Mouse (Mus musculus): ENCODE results near the gene Rassf2. TPM values are rescaled to one million over a fixed set of nuclear protein-coding genes. Genes with fewer than 3 reads are reported as not detected.

Rassf2 gene
- polyA plus RNA-seq, 2 experiments: 1.2 to 1.9 TPM

DNA sequence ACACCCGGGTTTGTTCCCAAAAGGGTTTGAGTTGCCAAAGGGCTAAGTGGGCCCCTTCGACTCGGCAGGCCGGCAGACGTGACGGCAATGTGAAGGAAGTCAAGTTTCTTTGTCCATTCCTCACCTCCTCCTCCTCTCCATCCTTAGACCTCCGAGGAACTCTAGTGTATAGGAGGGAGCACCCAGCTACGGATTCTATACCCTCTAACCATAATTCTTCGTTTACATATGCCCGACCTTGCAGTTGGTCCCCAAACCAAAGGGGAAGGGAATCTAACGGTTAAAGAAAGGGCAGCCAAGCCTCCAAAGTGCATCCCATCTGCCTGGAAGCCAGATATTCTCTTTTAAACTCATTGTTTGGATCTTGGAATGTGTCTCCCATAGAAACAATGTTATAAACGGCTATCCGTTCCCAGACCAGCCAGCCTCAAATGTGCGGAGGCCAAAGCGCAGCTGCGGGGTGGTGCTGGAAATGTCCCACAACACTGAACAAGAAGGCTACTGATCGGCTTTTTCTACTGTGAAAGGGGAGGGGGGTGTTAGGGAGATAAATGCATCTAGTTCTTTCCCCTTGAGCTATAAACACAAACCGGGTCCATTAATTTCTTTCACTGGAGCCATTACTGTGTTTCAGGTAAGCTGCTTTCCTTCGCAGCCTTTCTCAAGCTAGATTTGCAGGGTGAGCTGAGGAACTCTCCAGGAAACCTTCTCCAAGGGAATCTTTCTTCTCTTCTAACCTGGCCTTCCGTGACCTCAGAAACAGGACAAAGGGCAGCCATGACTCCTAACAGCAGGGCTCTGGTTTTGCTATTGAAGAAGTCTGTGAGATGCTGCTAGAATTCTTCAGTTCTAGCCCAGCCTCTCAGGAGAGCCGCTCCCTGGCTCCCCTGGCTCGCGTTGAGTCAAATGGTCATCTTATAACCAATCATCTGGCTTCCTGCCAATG is 633 bp upstream of the Rassf2 start:
- TF ChIP-seq EP300 (IDR thresholded peaks at IDR 0.05; ENCODE audit: low read depth): no peak
- TF ChIP-seq CTCF (IDR thresholded peaks at IDR 0.05; ENCODE audit: low read depth): no peak
- ATAC-seq (ENCODE audit: insufficient read depth) (no peak), DNase-seq (ENCODE audit: low read depth in 3 of 3, low spot score in 3 of 3) (no peak)
- peak overlapping the region; percentile 49 to 55; a peak in 2 of 4 replicates for H3K4me3 ChIP-seq (ENCODE audit: insufficient read depth in 1 of 2, low read depth in 2 of 2, low read length in 2 of 2)
- H3K27me3 ChIP-seq (ENCODE audit: control insufficient read depth, insufficient read depth, low read length): peaks cover 26% of the 10 kb centered on the region
- no peaks in the 10 kb centered on the region for H3K9me3 ChIP-seq (ENCODE audit: control insufficient read depth, low read length)
- no peak overlapping the region for H3K27ac ChIP-seq
- H3K4me1 ChIP-seq (replicated peaks; ENCODE audit: control insufficient read depth in 2 of 2, insufficient read depth in 2 of 2, low read length in 1 of 2): peaks cover 9 to 24% of the 10 kb centered on the region in 2 experiments
- WGBS (ENCODE audit: insufficient replicate concordance): 36% methylated on average over 23 of the region's 23 CpGs
- H3K9ac ChIP-seq (replicated peaks): no peak overlapping the region
- peak overlapping the region; percentile 73 for H3K4me2 ChIP-seq (ENCODE audit: low read depth)
- no peaks in the 10 kb centered on the region for H3K36me3 ChIP-seq (replicated peaks; ENCODE audit: control insufficient read depth, insufficient read depth, low read depth)

DNA sequence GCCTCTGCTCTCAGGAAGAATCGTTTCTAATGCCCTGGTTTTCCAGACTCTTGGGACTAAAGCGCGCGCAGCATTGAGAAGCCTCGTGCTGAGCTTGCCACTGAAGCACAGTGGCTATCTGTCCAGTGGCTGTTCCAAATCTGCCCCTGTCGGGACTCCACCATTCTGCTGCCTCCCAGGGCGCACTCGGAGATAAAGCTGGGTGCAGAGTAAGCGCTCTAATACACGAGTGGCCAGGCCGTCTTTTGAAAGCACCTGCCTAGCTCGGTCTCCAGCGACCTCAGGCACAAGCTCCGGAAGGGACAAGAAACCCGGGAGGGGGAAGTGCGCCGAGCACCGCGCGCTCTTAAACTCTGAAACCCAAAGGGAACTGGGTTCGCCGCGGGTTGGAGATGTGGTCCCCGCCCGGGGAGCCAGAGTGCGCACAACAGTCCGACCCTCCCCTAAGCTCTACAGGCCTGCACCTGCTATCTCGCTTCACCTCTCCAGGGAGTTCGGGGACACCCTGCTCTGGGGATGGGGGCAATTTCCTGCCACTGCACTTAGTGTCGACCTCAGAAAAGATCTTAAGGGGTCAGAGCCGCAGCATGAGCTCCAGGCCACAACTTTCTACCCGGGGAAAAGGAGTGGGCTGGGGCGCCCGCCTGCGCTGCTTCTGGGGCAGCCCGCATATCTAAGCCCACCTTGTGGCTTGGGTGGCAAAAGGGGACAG is 1.0 kb downstream of the Rassf2 start:
- ATAC-seq (ENCODE audit: insufficient read depth) (peak; percentile 15; the same call in 1 of the 2 replicates), DNase-seq (ENCODE audit: low read depth in 3 of 3, low spot score in 3 of 3) (no peak)
- Histone ChIP-seq H3K27me3 (ENCODE audit: control insufficient read depth, insufficient read depth, low read length) (peaks cover 26% of the 10 kb centered on the region), H3K4me2 (ENCODE audit: low read depth) (peak overlapping the region; percentile 73), H3K27ac (no peak overlapping the region), H3K4me3 (ENCODE audit: insufficient read depth in 1 of 2, low read depth in 2 of 2, low read length in 2 of 2) (peak overlapping the region; percentile 31 to 55), H3K9ac (replicated peaks) (no peak overlapping the region), H3K36me3 (replicated peaks; ENCODE audit: control insufficient read depth, insufficient read depth, low read depth) (no peaks in the 10 kb centered on the region), H3K4me1 (replicated peaks; ENCODE audit: control insufficient read depth in 2 of 2, insufficient read depth in 2 of 2, low read length in 1 of 2) (peaks cover 3 to 9% of the 10 kb centered on the region in 2 experiments; a peak in 3 of 4 replicates), H3K9me3 (ENCODE audit: control insufficient read depth, low read length) (no peaks in the 10 kb centered on the region)
- TF ChIP-seq CTCF (IDR thresholded peaks at IDR 0.05; ENCODE audit: low read depth) (no peak), EP300 (IDR thresholded peaks at IDR 0.05; ENCODE audit: low read depth) (no peak)
- under 1% methylated on average over 36 of the region's 36 CpGs for WGBS (ENCODE audit: insufficient replicate concordance)

- H3K27ac ChIP-seq: no peak overlapping the region
- H3K4me3 ChIP-seq (ENCODE audit: insufficient read depth in 1 of 2, low read depth in 2 of 2, low read length in 2 of 2): no peak overlapping the region
- no peak overlapping the region for H3K9ac ChIP-seq (replicated peaks)
- H3K36me3 ChIP-seq (replicated peaks; ENCODE audit: control insufficient read depth, insufficient read depth, low read depth): no peaks in the 10 kb centered on the region
- no peak for TF ChIP-seq CTCF (IDR thresholded peaks at IDR 0.05; ENCODE audit: low read depth)
- TF ChIP-seq EP300 (IDR thresholded peaks at IDR 0.05; ENCODE audit: low read depth): no peak
- ATAC-seq (ENCODE audit: insufficient read depth) (no peak), DNase-seq (ENCODE audit: low read depth in 3 of 3, low spot score in 3 of 3) (no peak)
- H3K4me1 ChIP-seq (replicated peaks; ENCODE audit: control insufficient read depth in 2 of 2, insufficient read depth in 2 of 2, low read length in 1 of 2): peaks cover 0 to 1% of the 10 kb centered on the region in 2 experiments; a peak in 1 of 4 replicates
- peaks cover 26% of the 10 kb centered on the region for H3K27me3 ChIP-seq (ENCODE audit: control insufficient read depth, insufficient read depth, low read length)
- WGBS (ENCODE audit: insufficient replicate concordance): 26% methylated on average over 5 of the region's 5 CpGs
- peak overlapping the region; percentile 33 for H3K4me2 ChIP-seq (ENCODE audit: low read depth)
- H3K9me3 ChIP-seq (ENCODE audit: control insufficient read depth, low read length): no peaks in the 10 kb centered on the region
Measured at GRCm38 (mm10) chr2:132028107-132028506, 2.0 kb downstream of the Rassf2 start.

GRCm38 (mm10) chr2:132027366-132027765 is 2.7 kb downstream of the Rassf2 start:
- H3K27ac ChIP-seq: no peak overlapping the region
- 27% methylated on average over 5 of the region's 5 CpGs for WGBS (ENCODE audit: insufficient replicate concordance)
- DNase-seq (ENCODE audit: low read depth in 3 of 3, low spot score in 3 of 3): no peak

More at GRCm38 (mm10) chr2:132027366-132027765, 2.7 kb downstream of the Rassf2 start:
- Histone ChIP-seq H3K27me3 (ENCODE audit: control insufficient read depth, insufficient read depth, low read length) (peaks cover 26% of the 10 kb centered on the region), H3K9me3 (ENCODE audit: control insufficient read depth, low read length) (no peaks in the 10 kb centered on the region), H3K9ac (replicated peaks) (no peak overlapping the region), H3K36me3 (replicated peaks; ENCODE audit: control insufficient read depth, insufficient read depth, low read depth) (no peaks in the 10 kb centered on the region), H3K4me2 (ENCODE audit: low read depth) (peak overlapping the region; percentile 3; the same call in 1 of the 2 replicates), H3K4me1 (replicated peaks; ENCODE audit: control insufficient read depth in 2 of 2, insufficient read depth in 2 of 2, low read length in 1 of 2) (peaks cover 0 to 1% of the 10 kb centered on the region in 2 experiments; a peak in 1 of 4 replicates), H3K4me3 (ENCODE audit: insufficient read depth in 1 of 2, low read depth in 2 of 2, low read length in 2 of 2) (no peak overlapping the region)
- TF ChIP-seq CTCF (IDR thresholded peaks at IDR 0.05; ENCODE audit: low read depth) (no peak), EP300 (IDR thresholded peaks at IDR 0.05; ENCODE audit: low read depth) (no peak)
- no peak for ATAC-seq (ENCODE audit: insufficient read depth)
